Mouse (Mus musculus) lung, postnatal 25 days (tissue): ENCODE data around the gene Ing5.
"Not testable (repeated sequence)": the region's sequence is repeated elsewhere in the genome, so short reads cannot be mapped to it uniquely, and the experiment has no call there.

Source experiments
- DNase-seq: peaks from one replicate; pipeline ENCODE4 v3.0.0; 2022; ENCODE audit warnings: low spot score

Ing5 gene

GRCm38 (mm10) chr1:93811495-93812039 lies 7.8 kb downstream of the Ing5 start:
- no peak for DNase-seq

DNA sequence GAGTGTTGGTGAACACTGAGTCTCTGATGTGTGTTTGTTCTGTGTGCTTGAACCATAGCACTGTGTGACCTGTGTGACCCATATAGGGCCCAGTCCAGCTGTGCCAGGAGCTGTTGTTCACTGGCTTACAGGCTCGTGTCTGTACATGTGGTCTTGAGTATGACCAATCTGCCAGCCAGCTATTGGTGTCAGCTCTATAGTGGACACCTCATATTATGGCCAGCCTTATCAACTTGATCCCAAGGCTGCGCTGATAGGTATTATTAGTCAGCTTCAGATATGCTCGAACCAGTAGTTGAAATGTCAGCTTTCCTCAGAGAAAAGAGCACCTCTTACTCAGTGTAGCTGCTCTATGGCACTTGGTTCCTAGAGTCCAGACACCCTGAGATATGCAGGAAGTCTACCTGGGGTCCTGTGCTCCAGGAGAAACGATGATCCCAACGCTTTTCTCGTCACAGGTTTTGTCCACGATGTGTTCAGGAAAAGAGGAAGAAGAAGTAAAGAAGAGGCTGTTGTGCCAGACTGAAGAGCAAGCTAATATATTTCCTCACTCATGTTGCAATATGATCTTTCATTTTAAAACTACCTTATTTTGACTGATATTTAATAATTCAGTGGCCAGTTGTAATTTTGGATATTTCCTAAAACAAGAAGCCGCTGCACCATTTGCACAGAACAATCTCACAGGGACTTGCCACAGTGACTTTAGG lies 14.2 kb downstream of the Ing5 start:
- DNase-seq, result no peak

DNA sequence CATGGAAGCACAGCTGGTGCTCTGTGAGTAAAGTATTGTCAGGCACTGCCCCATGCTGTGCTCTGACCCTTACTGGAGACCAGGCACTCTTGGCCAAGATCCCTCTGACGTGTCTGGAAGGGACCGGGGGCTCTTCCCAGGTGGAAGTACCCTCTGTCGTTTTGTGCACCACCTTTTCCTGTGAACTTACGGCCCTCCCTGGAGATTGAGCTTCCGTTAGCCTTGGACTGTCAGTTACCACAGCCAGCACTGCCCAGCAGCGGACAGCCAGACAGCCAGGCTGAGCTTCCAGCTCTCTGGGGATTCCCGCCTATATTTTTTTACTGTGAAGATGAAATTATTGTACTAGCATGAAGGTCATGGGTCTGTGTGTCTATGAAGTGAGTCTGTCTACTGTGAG lies 15.0 kb downstream of the Ing5 start:
- DNase-seq, result no peak

GRCm38 (mm10) chr1:93823796-93824495 lies 20.2 kb downstream of the Ing5 start:
- no peak for DNase-seq

DNA sequence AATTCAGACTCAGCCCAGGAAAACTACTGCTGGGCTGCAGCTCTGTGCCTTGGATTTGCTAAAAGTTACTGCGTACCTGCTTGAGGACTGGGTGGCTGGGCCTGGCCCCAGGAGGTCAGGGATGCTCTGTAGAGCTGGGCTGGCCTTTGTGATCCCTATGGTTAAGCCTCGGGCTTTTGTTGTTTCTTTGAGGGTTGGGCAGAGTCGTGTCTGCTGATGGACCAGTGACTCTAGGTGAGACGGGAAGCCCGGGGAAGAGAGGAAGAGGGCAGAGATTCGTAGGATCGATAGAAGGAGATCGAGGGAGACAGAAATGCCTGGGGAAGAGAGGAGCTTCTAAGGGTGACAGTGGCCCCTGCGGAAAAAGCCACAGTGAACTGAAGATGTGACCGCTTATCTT lies 20.8 kb downstream of the Ing5 start, which contains the start of gene D2hgdh:
Gene D2hgdh, plus strand, starts transcription at position 301 of the 400 bp plus-strand sequence.
- no peak for DNase-seq

- peak; percentile 96 for DNase-seq
Observed at GRCm38 (mm10) chr1:93825105-93825674, 21.4 kb downstream of the Ing5 start.

DNA sequence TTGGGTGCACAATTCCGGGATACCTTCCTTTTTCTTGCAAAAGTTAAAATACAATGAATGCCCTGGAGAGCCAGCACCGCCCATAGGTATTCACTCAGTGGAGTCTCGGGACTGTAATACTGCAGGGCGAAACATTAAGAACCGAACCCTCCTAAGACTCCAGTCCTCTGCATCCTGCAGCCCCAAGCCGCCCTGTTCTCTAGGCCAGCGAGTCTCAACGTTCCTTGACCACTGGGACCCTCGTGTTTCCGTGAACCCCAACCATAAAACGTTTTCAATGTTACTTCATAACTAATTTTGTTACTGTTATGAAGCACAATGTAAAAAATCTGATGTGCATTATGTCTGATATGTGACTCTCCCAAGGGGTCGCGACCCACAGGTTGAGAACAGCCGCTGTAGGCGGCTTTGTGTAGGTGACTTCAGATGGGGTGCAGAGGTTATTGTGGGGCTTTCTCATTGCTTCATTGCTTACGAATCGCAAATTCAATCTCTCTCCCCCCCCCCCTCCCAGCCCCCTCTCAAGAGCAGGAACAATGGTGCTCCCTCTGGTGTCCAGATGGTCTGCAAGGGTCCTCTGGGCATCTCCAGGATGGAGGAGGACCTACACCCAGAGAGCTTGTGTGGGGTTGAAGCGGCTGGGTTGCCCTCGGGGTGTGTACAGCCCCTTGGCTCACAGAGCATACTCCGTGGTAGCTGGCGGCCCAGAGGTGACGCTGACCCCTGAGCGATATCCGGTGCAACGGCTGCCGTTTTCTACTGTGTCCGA lies 22.2 kb downstream of the Ing5 start:
- no peak for DNase-seq

- DNase-seq, result no peak
Observed at GRCm38 (mm10) chr1:93826540-93826835, 22.7 kb downstream of the Ing5 start.

- DNase-seq, result not testable (repeated sequence)
Observed at GRCm38 (mm10) chr1:93832754-93833360, 29.1 kb downstream of the Ing5 start.

DNA sequence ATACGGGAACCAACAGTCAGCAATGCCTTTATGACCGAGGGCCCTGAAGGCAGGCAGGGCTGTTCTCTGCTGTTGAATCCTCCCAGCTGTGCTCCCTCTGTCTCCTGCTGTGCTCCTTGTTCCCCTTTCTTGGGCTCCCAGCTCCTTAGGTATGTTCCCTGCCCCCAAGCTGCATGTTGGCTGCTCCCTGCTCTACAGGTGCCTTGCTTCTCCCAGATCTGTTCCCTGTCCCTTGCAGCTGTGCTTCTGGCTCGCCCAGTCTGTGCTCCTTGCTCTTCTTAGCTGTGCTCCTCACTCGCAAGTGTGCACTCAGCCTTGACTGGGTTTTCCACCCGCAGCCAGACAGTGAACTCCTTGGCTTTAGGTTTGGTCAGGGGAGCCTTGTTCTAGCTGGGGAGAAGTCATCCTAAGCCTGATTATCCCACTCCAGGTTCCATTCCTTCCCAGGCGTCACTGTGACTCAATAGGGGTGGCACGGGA lies 30.9 kb downstream of the Ing5 start:
- no peak for DNase-seq

- no peak for DNase-seq
Observed at GRCm38 (mm10) chr1:93835211-93835610, 31.4 kb downstream of the Ing5 start.

DNA sequence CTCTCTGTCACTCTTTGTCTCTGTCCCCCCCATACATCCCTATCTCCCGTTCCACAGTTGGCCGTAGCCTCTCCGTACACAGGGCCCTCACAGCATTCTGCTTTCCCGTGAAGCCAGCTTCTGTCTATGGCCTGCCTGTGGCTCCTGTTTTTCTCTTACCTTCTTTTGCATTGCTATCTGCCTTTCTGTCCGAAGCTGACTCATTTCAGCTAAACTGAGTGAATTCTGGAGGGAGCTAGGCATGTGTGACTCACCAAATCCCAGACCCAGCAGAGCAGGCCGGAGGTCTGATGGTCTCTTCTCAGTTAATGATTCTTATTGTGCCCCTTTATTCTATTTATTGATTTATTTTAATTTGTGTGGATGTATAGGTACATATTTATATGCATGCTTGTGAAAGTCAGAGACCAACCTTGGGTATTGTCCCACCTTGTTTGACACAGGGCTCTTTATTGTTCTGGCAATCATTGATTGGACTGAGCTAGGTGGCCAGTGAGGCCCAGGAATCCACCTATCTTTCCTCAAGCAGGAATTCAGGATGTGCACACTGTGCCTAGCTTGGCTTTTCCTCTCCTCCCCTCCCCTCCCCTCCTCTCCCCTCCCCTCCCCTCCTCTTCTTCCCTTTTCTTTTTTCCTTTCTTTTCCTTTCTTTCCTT lies 32.2 kb downstream of the Ing5 start:
- no peak for DNase-seq

DNA sequence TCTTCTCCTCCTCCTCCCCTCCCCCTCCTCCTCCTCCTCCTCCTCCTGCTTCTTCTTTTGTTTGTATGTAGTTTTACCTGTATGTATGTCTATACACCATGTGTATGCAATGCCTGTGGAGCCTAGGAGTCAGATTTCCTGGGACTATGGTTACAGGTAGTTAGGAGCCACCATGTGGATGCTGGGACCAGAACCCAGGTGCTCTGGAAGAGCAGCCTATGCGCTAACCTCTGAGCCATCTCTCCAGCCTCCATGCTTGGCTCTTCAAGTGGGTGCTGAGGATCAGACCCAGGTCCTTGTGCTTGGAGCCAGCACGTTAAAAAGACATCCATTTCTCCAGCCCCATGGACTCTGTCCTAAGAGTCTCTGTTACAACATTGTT lies 32.8 kb downstream of the Ing5 start:
- DNase-seq, result no peak

- DNase-seq, result peak; percentile 17
Observed at GRCm38 (mm10) chr1:93837335-93837734, 33.6 kb downstream of the Ing5 start.

DNA sequence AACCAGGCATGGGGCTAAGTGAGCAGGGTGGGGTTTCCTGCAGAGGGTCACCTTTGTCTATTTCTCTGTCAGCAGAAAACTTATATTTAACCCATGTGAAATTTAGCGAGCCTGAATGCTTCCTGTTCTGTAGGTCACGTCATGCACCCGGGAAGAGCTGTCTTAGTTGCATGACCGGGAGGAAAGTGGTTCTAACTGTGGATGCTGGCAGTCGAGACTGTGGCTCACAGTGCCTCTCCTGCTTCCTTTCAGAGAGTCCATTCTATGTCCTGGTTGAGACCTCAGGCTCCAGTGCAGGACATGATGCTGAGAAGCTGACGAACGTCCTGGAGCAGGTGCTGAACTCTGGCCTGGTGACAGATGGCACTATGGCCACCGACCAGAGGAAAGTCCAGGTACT lies 34.8 kb downstream of the Ing5 start:
- DNase-seq, result not testable (repeated sequence)

DNA sequence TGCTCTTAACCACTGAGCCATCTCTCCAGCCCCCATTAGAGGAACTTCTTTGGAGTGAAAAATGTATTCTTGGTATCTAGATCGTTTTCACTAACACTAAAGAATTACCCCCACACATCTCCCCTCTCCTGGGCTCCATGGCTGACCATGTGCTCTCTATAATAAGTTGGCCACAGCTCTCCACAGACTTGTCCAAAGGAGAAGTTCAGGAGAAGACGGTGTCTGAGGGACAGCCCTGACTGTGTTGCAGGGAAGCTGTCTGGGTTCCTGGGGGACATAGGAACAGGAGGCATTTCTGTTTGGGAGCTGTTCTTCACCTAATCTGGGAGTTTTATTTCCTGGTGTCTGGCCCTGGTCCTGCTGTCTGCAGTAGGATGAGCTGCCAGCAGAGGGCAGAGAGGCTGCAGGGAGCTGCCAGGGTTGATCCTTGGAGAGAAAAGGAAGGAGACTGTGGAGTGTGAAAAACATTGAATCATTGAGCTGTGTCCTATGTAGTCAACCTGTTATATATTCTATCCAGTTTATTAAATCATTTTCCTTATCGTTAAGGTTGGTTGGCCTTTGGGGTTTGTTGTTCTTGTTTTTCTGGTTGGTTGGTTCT lies 42.1 kb downstream of the Ing5 start:
- DNase-seq, result not testable (repeated sequence)

GRCm38 (mm10) chr1:93855790-93856189 lies 52.0 kb downstream of the Ing5 start:
- not testable (repeated sequence) for DNase-seq

- no peak for DNase-seq
Observed at GRCm38 (mm10) chr1:93857370-93857769, 53.6 kb downstream of the Ing5 start.

DNA sequence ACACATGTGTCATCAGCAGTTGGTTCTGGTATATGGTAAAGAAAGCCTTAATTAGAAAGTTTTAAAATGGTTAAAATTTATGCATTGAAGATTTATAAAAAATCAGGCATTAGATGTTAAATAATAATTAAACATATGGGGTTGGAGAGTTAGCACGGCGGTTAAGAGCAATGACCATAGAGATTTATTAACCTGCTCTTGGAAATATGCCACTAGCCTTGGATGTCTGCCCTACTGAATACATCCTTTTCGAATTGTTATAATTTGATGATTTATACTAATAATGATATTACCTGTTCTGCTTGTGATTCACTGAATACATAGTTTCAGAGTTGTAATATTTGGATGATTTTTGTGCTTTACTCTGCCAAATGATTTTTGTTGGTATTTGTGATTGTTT lies 54.2 kb downstream of the Ing5 start:
- no peak for DNase-seq

- DNase-seq, result no peak
Observed at GRCm38 (mm10) chr1:93859619-93860018, 55.9 kb downstream of the Ing5 start.

DNA sequence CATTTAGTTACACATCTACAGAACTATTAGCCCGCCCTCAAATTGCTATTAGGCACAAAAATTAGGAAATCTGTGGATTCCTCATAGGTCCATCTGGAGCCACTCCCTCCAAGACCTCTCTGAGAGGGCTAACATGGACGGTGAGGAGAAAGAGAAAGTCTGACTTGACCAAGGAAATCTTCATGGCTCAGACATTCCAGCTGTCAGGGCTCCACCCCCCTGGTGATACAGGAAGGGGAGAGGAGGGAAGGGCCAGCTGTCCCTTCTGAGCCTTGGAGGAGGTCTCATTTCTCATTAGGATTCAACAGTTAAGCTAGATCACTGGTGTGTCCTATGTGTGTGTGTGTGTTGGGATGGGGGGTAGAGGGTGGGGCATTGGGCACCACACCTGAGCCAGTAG lies 57.3 kb downstream of the Ing5 start, which contains the start of gene Gal3st2:
Gene Gal3st2, plus strand, starts transcription at position 259 of the 400 bp plus-strand sequence.
- not testable (repeated sequence) for DNase-seq
